Mouse (Mus musculus): ENCODE data around the gene Shroom2.

GRCm38 (mm10) chrX:152813339-152813738 is 44.1 kb upstream of the Shroom2 start:
- TF ChIP-seq POLR2A (IDR thresholded peaks at IDR 0.05; ENCODE audit: borderline replicate concordance, control insufficient read depth, low read depth, low read length): no peak
- TF ChIP-seq CTCF (IDR thresholded peaks at IDR 0.05; ENCODE audit: control insufficient read depth, insufficient read depth, low read length): no peak
